Comparison of ENCODE assay signal across 11 mouse cellular contexts in genomic region chr13:23459264-23459846, GRCm38 (mm10). TPM values are rescaled to one million over a fixed set of nuclear protein-coding genes. Genes with fewer than 3 reads are reported as not detected.
DNase-seq lines count a peak whose midpoint lies in the region; ATAC-seq and TF ChIP-seq lines count a peak whose summit lies in the region.
"Had no signal": no experiment of that assay in that cellular context is flagged by ENCODE, and none has a peak within 500 bp of the region (broad histone marks: within the 10 kb centered on the region; RNA-seq: fewer than 3 reads in every experiment).

No protein-coding gene starts in this region.

- H3K27ac ChIP-seq in hindbrain, embryonic 13.5 days, result no peak overlapping the region
- no peak overlapping the region for H3K27ac ChIP-seq in hindbrain, embryonic 11.5 days (ENCODE audit: low read depth, low read length)
- H3K27ac ChIP-seq in liver, embryonic 11.5 days (ENCODE audit: low read depth, low read length), result peak overlapping the region; percentile 98

- peaks cover 2% of the 10 kb centered on the region for H3K4me1 ChIP-seq in hindbrain, embryonic 13.5 days (replicated peaks)
- no peaks in the 10 kb centered on the region for H3K4me1 ChIP-seq in hindbrain, embryonic 11.5 days (replicated peaks; ENCODE audit: control insufficient read depth, insufficient read depth, low read length)
- peaks cover 57% of the 10 kb centered on the region for H3K4me1 ChIP-seq in G1E (ENCODE audit: insufficient read depth, low read depth, low read length)
- H3K4me1 ChIP-seq in liver, embryonic 11.5 days (replicated peaks; ENCODE audit: control insufficient read depth, insufficient read depth, low read length), result peaks cover 30% of the 10 kb centered on the region

- H3K4me3 ChIP-seq in hindbrain, embryonic 13.5 days, result no peak overlapping the region
- no peak overlapping the region for H3K4me3 ChIP-seq in hindbrain, embryonic 11.5 days (ENCODE audit: low read depth, low read length)
- peak overlapping the region; percentile 55; the same call in 1 of the 2 replicates for H3K4me3 ChIP-seq in G1E (ENCODE audit: low read depth, low read length)
- peak overlapping the region; percentile 42 for H3K4me3 ChIP-seq in liver, embryonic 11.5 days (ENCODE audit: low read depth, low read length)

- DNase-seq in hindbrain, embryonic 11.5 days (ENCODE audit: low spot score), result no peak
- no peak for DNase-seq in G1E (ENCODE audit: low spot score)
- peak; percentile 77 for DNase-seq in c-Kit-positive CD71-positive TER-119-negative erythroid progenitor cells, embryonic 14.5 days (ENCODE audit: low read depth)
- DNase-seq in liver, embryonic 11.5 days (ENCODE audit: low spot score), result peak; percentile 53
- DNase-seq in urinary bladder, adult 2 months (ENCODE audit: low spot score), result no peak
- DNase-seq: kidney, postnatal 10 days had no signal

- TF ChIP-seq CTCF in G1E (IDR thresholded peaks at IDR 0.05; ENCODE audit: low read depth, low read length), result no peak

- H3K4me2 ChIP-seq in hindbrain, embryonic 13.5 days, result no peak overlapping the region
- no peak overlapping the region for H3K4me2 ChIP-seq in hindbrain, embryonic 11.5 days (replicated peaks; ENCODE audit: low read depth, low read length)
- H3K4me2 ChIP-seq in liver, embryonic 11.5 days, result peak overlapping the region; percentile 75

- ATAC-seq in hindbrain, embryonic 13.5 days (ENCODE audit: low FRiP score), result no peak
- no peak for ATAC-seq in hindbrain, embryonic 11.5 days (ENCODE audit: low FRiP score)
- ATAC-seq in G1E (ENCODE audit: extremely low read depth, insufficient number of reproducible peaks, low FRiP score, poor library complexity, severe bottlenecking), result peak; percentile 42; the same call in 1 of the 2 replicates
- peak; percentile 97 for ATAC-seq in liver, embryonic 11.5 days (replicated peaks; ENCODE audit: low FRiP score)
- ATAC-seq in monocyte, adult 5-6 weeks (replicated peaks; ENCODE audit: insufficient number of reproducible peaks, low FRiP score, low TSS enrichment, poor library complexity, severe bottlenecking), result no peak
- ATAC-seq: Patski had no signal

- no peaks in the 10 kb centered on the region for H3K36me3 ChIP-seq in hindbrain, embryonic 13.5 days
- no peaks in the 10 kb centered on the region for H3K36me3 ChIP-seq in hindbrain, embryonic 11.5 days (ENCODE audit: control insufficient read depth, insufficient read depth, low read length)
- H3K36me3 ChIP-seq in G1E (replicated peaks), result no peaks in the 10 kb centered on the region
- no peaks in the 10 kb centered on the region for H3K36me3 ChIP-seq in liver, embryonic 11.5 days (ENCODE audit: control insufficient read depth, insufficient read depth, low read length)

- H3K9ac ChIP-seq in hindbrain, embryonic 13.5 days, result 0 out of 2 replicates have a peak overlapping the region, but pooled peaks have one; percentile 19
- no peak overlapping the region for H3K9ac ChIP-seq in hindbrain, embryonic 11.5 days (ENCODE audit: low read depth, low read length)
- H3K9ac ChIP-seq in liver, embryonic 11.5 days (ENCODE audit: low read depth, low read length), result peak overlapping the region; percentile 69

- no peaks in the 10 kb centered on the region for H3K9me3 ChIP-seq in hindbrain, embryonic 13.5 days
- H3K9me3 ChIP-seq in hindbrain, embryonic 11.5 days (ENCODE audit: control insufficient read depth, low read length), result no peaks in the 10 kb centered on the region
- no peaks in the 10 kb centered on the region for H3K9me3 ChIP-seq in G1E (replicated peaks)
- no peaks in the 10 kb centered on the region for H3K9me3 ChIP-seq in liver, embryonic 11.5 days (ENCODE audit: control insufficient read depth, low read length)

- H3K27me3 ChIP-seq in hindbrain, embryonic 13.5 days, result peaks cover 34% of the 10 kb centered on the region
- no peaks in the 10 kb centered on the region for H3K27me3 ChIP-seq in hindbrain, embryonic 11.5 days (ENCODE audit: control insufficient read depth, insufficient read depth, low read length)
- no peaks in the 10 kb centered on the region for H3K27me3 ChIP-seq in G1E (ENCODE audit: insufficient read depth, low read length)
- no peaks in the 10 kb centered on the region for H3K27me3 ChIP-seq in liver, embryonic 11.5 days (replicated peaks; ENCODE audit: control insufficient read depth, insufficient read depth, low read length)
- H3K27me3 ChIP-seq: Patski had no signal

- 22% methylated on average over 15 of the region's 15 CpGs for WGBS in hindbrain, embryonic 13.5 days
- WGBS in hindbrain, embryonic 11.5 days, result 16% methylated on average over 15 of the region's 15 CpGs
- WGBS in liver, embryonic 11.5 days, result 12% methylated on average over 15 of the region's 15 CpGs

RNA-seq across cellular contexts. Expression of gene Btn1a1, which starts 6.3 kb away (rescaled TPM):
- 0.06 TPM in 1 of 2 replicates, not detected in the other for polyA plus RNA-seq in hindbrain, embryonic 13.5 days (2015; fragmentation: Nextera tagmentation; extraction: Ambion mirVana)
- polyA plus RNA-seq in hindbrain, embryonic 11.5 days (2014; fragmentation: Nextera tagmentation; extraction: Ambion mirVana), result not detected in 2 replicates
- total RNA-seq in G1E (2014; fragmentation: Nextera tagmentation), result 18.3 and 31.6 TPM in 2 replicates
- total RNA-seq in G1E (2017), result 0.82 and 1.5 TPM in 2 replicates
- polyA plus RNA-seq in G1E (2012), result 0.75 and 0.80 TPM in 2 replicates
- 1.8 and 2.2 TPM in 2 replicates for polyA plus RNA-seq in liver, embryonic 11.5 days (2014; fragmentation: Nextera tagmentation; extraction: Ambion mirVana)
- polyA plus RNA-seq in urinary bladder, adult 2 months (2012; rRNA removed), result not detected in 2 replicates
- not detected in 3 replicates for total RNA-seq in monocyte, adult 5-6 weeks (2017)
- total RNA-seq: neutrophil, adult 5-6 weeks had no signal
- polyA plus RNA-seq: limb, embryonic 11.5 days had no signal

RNA-seq across cellular contexts. Expression of gene Btn2a2, which starts 29.3 kb away (rescaled TPM):
- 0.12 TPM in 1 of 2 replicates, not detected in the other for polyA plus RNA-seq in hindbrain, embryonic 13.5 days (2015; fragmentation: Nextera tagmentation; extraction: Ambion mirVana)
- 0.15 and 0.18 TPM in 2 replicates for polyA plus RNA-seq in hindbrain, embryonic 11.5 days (2014; fragmentation: Nextera tagmentation; extraction: Ambion mirVana)
- total RNA-seq in G1E (2014; fragmentation: Nextera tagmentation), result not detected in 2 replicates
- 0.06 and 0.22 TPM in 2 replicates for total RNA-seq in G1E (2017)
- not detected in 2 replicates for polyA plus RNA-seq in G1E (2012)
- 0.08 and 0.32 TPM in 2 replicates for polyA plus RNA-seq in liver, embryonic 11.5 days (2014; fragmentation: Nextera tagmentation; extraction: Ambion mirVana)
- 0.04 TPM in 1 of 2 replicates, not detected in the other for polyA plus RNA-seq in urinary bladder, adult 2 months (2012; rRNA removed)
- not detected in 3 replicates for total RNA-seq in monocyte, adult 5-6 weeks (2017)

RNA-seq across cellular contexts. Expression of gene Abt1, which starts 35.7 kb away (rescaled TPM):
- polyA plus RNA-seq in hindbrain, embryonic 13.5 days (2015; fragmentation: Nextera tagmentation; extraction: Ambion mirVana), result 9.9 and 10.2 TPM in 2 replicates
- 12.1 and 13.4 TPM in 2 replicates for polyA plus RNA-seq in hindbrain, embryonic 11.5 days (2014; fragmentation: Nextera tagmentation; extraction: Ambion mirVana)
- total RNA-seq in G1E (2014; fragmentation: Nextera tagmentation), result 3.7 and 4.0 TPM in 2 replicates
- 9.5 and 11.4 TPM in 2 replicates for total RNA-seq in G1E (2017)
- 6.5 and 6.9 TPM in 2 replicates for polyA plus RNA-seq in G1E (2012)
- 13.1 and 13.4 TPM in 2 replicates for polyA plus RNA-seq in liver, embryonic 11.5 days (2014; fragmentation: Nextera tagmentation; extraction: Ambion mirVana)
- 7.9 TPM in 2 replicates for polyA plus RNA-seq in urinary bladder, adult 2 months (2012; rRNA removed)
- total RNA-seq in monocyte, adult 5-6 weeks (2017), result 12.1 to 15.9 TPM (median 13.2 TPM) in 3 replicates

Comparison
In these comparisons a context has a peak if more than half of its experiments do, and no peak if none do; other contexts are left out.
1. ATAC-seq: peak in G1E (single experiment) and liver, embryonic 11.5 days (single experiment); none in hindbrain, embryonic 13.5 days (single experiment), hindbrain, embryonic 11.5 days (single experiment) and monocyte, adult 5-6 weeks (single experiment).
2. H3K4me3 ChIP-seq: peak in G1E (single experiment) and liver, embryonic 11.5 days (single experiment); none in hindbrain, embryonic 13.5 days (single experiment) and hindbrain, embryonic 11.5 days (single experiment).
3. DNase-seq: peak in c-Kit-positive CD71-positive TER-119-negative erythroid progenitor cells, embryonic 14.5 days (single experiment) and liver, embryonic 11.5 days (single experiment); none in hindbrain, embryonic 11.5 days (single experiment), G1E (single experiment) and urinary bladder, adult 2 months (single experiment).